Mouse (Mus musculus) left cerebral cortex, adult 8-10 months (tissue): ENCODE measurements around the gene Fdxr. TPM values are rescaled to one million over a fixed set of nuclear protein-coding genes. Genes with fewer than 3 reads are reported as not detected.

ENCODE experiments used
- microRNA-seq, 2 experiments: library from miRNA; unstranded; fragments of <30 nt; microRNA quantifications; one replicate each; pipeline ENCODE4 v1.2.0; 2022
- total RNA-seq, 4 experiments: library from RNA; stranded (reverse); gene quantifications; 2 replicates each; pipeline ENCODE4 v1.2.4; 2022

The Fdxr gene
- total RNA-seq, 4 experiments from 2014 or later: 15.1 to 20.1 (median 17.5) TPM

Small RNA genes within 50 kb of the gene (microRNA-seq; reads per million reads assigned to microRNA genes)
- 0 reads per million in 2 experiments for gene Gm25837

Other genes starting within 250 kb of the Fdxr start
- 1 to 10 TPM; 1.1 to 2.3 (median 1.2) TPM for gene Cd300ld5, start 239.3 kb downstream of the Fdxr start, total RNA-seq
- gene Cd300ld3, start 228.6 kb downstream of the Fdxr start, total RNA-seq: 1 to 10 TPM in 2 of 4 experiments, not detected in 2; 1.3 to 2.8 TPM
- under 1 TPM; 0.16 to 0.74 (median 0.44) TPM for gene Cd300e, start 214.9 kb downstream of the Fdxr start, total RNA-seq
- 1 to 10 TPM; 3.3 to 6.1 (median 4.8) TPM for gene Rab37, start 185.6 kb downstream of the Fdxr start, total RNA-seq
- 1 to 10 TPM in 2 of 4 experiments, under 1 TPM in 2; 0.30 to 2.6 (median 0.83) TPM for gene Cd300lf, start 143.1 kb downstream of the Fdxr start, total RNA-seq
- 10 to 100 TPM; 63.4 to 73.8 (median 67.8) TPM for gene Slc9a3r1, start 113.7 kb downstream of the Fdxr start, total RNA-seq
- 10 to 100 TPM; 14.0 to 24.5 (median 16.9) TPM for gene Tmem104, start 89.6 kb downstream of the Fdxr start, total RNA-seq
- 10 to 100 TPM; 27.0 to 33.4 (median 29.6) TPM for gene Nat9, start 89.2 kb downstream of the Fdxr start, total RNA-seq
- gene Grin2c, start 9.8 kb downstream of the Fdxr start, total RNA-seq: 10 to 100 TPM; 32.4 to 37.5 (median 36.3) TPM
- gene Fads6, start 20.6 kb upstream of the Fdxr start, total RNA-seq: 10 to 100 TPM; 18.4 to 21.9 (median 20.2) TPM
- gene Otop2, start 30.1 kb upstream of the Fdxr start, total RNA-seq: 1 to 10 TPM in 3 of 4 experiments, under 1 TPM in 1; 0.91 to 3.2 (median 1.5) TPM
- under 1 TPM; 0.46 to 0.78 (median 0.59) TPM for gene Ush1g, start 45.0 kb upstream of the Fdxr start, total RNA-seq
- under 1 TPM in 1 of 4 experiments, not detected in 3; 0.26 TPM for gene Otop3, start 57.7 kb upstream of the Fdxr start, total RNA-seq
- 100 to 1,000 TPM; 103 to 118 (median 107) TPM for gene Hid1, start 90.7 kb upstream of the Fdxr start, total RNA-seq
- 10 to 100 TPM; 26.1 to 27.7 (median 26.9) TPM for gene Cdr2l, start 104.9 kb upstream of the Fdxr start, total RNA-seq
- 100 to 1,000 TPM; 118 to 125 (median 120) TPM for gene Mrpl58, start 126.7 kb upstream of the Fdxr start, total RNA-seq
- 100 to 1,000 TPM; 439 to 484 (median 473) TPM for gene Atp5h, start 142.9 kb upstream of the Fdxr start, total RNA-seq
- 10 to 100 TPM; 63.2 to 74.5 (median 72.3) TPM for gene Kctd2, start 143.1 kb upstream of the Fdxr start, total RNA-seq
- under 1 TPM in 2 of 4 experiments, not detected in 2; 0.16 to 0.30 TPM for gene Trim80, start 163.5 kb upstream of the Fdxr start, total RNA-seq
- not detected for gene Slc16a5, start 185.4 kb upstream of the Fdxr start, total RNA-seq
- gene Armc7, start 198.6 kb upstream of the Fdxr start, total RNA-seq: 10 to 100 TPM; 11.6 to 15.1 (median 13.4) TPM
- 10 to 100 TPM; 58.4 to 66.1 (median 61.0) TPM for gene Nt5c, start 214.8 kb upstream of the Fdxr start, total RNA-seq
- 100 to 1,000 TPM; 125 to 152 (median 137) TPM for gene Jpt1, start 237.3 kb upstream of the Fdxr start, total RNA-seq